Mouse (Mus musculus) Muller cell, postnatal 12 days (primary cell): ENCODE results near the gene Fgf5.

Experiments
- DNase-seq: peaks from one replicate; pipeline ENCODE4 v3.0.0-alpha.2; 2015; ENCODE audit errors: inconsistent ontology term

Fgf5 gene

GRCm38 (mm10) chr5:98253838-98254821, at the start of gene Fgf5:
Gene Fgf5 (plus strand): TSS chr5:98254184.
- peak; percentile 59 for DNase-seq

- DNase-seq, result no peak
Observed at GRCm38 (mm10) chr5:98212501-98212900, 41.5 kb upstream of the Fgf5 start.

- DNase-seq, result no peak
Observed at GRCm38 (mm10) chr5:98221956-98222355, 32.0 kb upstream of the Fgf5 start.

DNA sequence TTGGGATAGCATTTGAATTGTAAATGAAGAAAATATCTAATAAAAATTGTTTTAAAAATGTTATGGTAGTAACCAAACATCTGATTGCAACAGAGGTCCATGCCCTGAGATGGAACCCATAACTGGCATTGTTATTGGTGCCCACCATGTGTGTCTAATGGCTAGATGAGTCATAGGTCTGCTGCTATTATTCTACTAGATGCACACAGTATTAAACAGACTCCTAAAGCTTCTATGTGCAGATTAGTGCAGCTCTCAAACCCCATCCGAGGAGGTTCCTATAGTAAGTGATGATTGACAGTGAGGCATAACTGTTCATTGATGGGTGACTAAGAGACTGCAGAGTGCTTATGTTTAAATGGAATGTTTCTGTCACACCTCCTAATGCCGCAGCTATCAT, 27.3 kb upstream of the Fgf5 start:
- DNase-seq, result peak; percentile 20

DNA sequence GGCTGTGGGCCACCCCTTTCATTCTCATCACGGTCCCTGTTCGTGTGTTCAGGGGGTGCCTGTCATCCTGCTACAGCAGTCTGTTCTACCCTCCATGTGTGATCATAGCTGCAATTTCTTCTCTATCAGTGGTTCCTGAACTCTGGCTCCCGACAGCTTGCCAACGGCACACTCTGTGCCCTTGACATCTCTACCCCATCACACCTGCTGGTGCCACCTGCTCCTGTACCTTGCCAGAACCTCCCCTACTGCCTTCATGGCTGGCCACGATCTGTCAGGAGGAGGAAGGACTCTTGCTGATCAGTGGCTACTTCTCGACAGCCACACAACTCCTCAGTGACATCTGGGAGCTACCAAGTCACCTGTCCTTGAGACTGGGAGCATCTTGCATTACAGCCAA, 24.5 kb upstream of the Fgf5 start:
- DNase-seq, result no peak

DNA sequence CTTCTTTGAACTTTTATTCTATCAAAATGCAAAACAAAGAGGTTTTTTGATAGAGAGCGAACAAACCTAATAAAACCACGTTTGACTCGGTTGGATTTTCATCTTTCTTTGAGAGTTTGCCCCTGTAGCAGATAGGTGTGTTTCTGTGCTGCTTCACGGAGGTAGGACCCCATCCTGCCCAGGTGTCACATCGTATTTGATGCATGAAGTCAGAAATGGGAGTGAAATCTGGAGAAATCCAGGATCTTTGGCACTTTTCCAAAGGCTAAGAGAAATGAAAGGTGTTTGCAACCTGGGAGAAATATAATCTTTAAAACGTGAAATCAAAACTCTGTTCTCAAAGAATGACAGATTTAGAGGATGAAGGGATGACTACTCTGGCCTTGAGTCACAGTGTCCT, 15.5 kb upstream of the Fgf5 start:
- no peak for DNase-seq

- DNase-seq, result no peak
Observed at GRCm38 (mm10) chr5:98241322-98241829, 12.6 kb upstream of the Fgf5 start.

GRCm38 (mm10) chr5:98245303-98245702, 8.7 kb upstream of the Fgf5 start:
- no peak for DNase-seq

DNA sequence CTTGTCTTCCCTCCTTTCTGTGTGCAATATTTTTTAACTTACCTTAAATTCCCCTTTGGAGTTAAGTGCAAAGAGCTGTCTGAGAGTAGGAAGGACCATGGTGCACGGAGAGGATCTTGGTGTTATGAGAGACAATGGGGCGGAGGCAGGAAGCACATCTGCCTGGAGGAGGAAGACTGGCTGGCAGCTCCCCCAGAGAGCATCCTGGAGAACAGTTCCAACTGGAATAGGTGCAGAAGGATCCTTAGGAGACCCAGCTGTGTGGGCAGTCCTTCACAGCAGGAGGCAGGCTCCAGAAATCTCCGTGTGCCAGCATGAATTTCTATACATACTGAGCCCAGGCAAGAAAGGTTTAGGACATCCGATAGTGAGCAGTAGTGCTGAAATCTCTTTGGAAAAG, 8.0 kb upstream of the Fgf5 start:
- DNase-seq, result no peak

DNA sequence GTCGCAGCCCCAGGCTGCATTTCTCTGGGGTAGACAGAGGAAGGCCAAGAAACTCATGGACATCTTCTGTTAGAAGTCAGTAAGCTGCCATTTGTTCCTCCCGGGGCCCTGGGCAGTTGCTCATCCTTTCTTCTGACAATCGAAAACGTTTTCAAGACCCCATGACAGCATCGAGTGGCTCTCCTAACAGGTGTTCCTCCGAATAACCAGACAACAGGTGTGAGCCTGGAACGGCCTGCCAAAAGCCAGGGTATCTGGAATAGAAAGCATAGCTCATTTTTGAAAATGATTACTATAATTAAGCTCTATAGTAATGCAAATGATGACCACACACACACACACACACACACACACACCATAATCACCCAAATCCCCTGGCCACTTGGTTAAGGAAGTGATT, 7.2 kb upstream of the Fgf5 start:
- no peak for DNase-seq

GRCm38 (mm10) chr5:98247516-98247915, 6.5 kb upstream of the Fgf5 start:
- no peak for DNase-seq

- no peak for DNase-seq
Observed at GRCm38 (mm10) chr5:98253147-98253546, 837 bp upstream of the Fgf5 start.

- DNase-seq, result no peak
Observed at GRCm38 (mm10) chr5:98255176-98255575, 1.2 kb downstream of the Fgf5 start.

GRCm38 (mm10) chr5:98255760-98256490, 1.9 kb downstream of the Fgf5 start:
- DNase-seq, result peak; percentile 0

DNA sequence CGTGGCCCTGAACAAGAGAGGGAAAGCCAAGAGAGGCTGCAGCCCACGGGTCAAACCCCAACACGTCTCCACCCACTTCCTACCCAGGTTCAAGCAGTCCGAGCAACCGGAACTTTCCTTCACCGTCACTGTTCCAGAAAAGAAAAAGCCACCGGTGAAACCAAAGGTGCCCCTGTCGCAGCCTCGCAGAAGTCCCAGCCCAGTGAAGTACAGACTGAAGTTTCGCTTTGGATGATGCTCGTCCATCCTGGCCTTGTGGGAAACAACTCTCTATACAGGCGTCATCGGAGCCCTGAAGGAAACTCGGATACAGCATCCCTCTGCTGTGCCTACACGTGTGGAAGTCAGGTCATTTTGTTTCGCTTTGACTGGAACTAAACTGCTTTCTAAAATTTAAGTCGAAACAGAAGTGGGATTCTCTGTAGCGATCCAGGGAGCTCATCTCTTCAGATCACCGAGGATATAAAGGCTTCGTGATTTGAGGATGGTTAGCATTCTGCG, 21.4 kb downstream of the Fgf5 start:
- no peak for DNase-seq

DNA sequence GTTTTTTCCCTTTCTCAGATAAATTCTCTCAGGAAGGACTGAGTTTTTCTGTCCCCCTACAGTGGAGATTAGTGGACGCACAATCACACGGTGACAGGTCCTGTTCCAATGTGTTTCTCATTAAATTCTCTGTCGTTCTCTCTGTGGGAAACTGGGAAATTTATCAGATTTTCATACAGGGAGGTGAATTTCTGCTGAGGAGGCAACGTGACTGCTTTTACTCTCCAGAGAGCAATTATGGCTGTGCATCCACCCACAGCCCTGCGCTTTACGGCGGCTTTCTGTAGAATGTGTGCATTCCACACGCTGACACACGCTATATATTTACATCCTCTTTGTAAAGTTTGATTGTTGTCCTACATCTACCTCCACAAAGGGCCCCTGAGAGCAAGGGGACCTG, 28.0 kb downstream of the Fgf5 start:
- DNase-seq, result no peak

- peak; percentile 3 for DNase-seq
Observed at GRCm38 (mm10) chr5:98283696-98284478, 29.9 kb downstream of the Fgf5 start.

DNA sequence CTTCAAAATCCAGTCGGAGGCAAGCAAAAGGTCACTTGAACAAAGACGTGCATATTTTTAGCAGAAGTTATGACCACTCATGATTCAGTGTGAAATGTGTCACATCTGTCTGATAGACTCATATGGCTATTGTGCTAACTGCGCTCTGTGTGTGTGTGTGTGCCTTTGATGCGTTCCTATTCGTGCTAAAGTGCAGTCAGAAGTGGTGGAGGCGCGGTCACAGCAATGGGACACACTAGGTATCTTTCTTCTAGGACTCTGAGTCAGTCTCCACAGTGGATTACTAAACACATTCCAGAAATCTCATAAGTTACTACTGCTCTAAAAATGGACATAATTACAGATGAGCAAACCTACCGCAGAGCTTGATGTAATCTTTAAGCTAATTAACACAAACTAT, 36.7 kb downstream of the Fgf5 start:
- peak; percentile 36 for DNase-seq

- peak; percentile 0 for DNase-seq
Observed at GRCm38 (mm10) chr5:98292388-98293048, 38.5 kb downstream of the Fgf5 start.

DNA sequence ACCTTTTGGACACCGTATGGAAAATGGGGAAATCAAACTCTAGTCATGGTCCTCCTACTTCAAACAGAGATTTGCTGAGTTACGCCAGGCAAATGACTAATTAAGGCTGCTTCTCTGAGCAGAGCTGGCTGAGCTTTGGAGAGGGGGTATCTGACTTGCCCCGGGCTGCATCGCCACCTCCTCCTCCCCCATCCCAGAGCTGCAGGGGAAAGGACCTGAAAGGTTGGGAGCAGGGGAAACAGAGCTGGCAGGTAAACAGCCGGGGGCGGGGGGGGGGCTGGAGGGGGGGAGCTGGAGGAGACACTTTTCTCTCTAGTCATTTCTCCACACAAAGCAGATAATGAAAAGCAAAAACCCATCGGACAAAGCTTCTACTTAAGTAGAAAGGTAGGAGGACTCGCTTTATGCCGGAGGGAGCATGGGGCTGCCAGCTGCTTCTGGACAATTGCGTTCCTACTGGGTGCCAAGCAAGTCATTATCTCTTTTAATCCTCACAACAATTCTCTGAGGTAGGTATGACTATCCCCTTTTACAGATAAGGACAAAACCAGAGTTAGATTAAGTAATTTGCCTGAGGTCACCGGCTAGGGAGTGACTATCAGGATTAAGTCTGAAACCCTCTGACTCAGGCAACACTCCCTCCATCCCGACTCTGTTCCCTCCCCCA, 39.2 kb downstream of the Fgf5 start:
- peak; percentile 5 for DNase-seq
